Mouse (Mus musculus) liver, embryonic 14.5 days (tissue): ENCODE results near the gene Coa3.

Experiments
- CTCF ChIP-seq: IDR thresholded peaks from 2 replicates; pipeline ENCODE4 v1.5.1; 2016; ENCODE audit warnings: antibody characterized with exemption, low read depth, control low read depth
- EP300 ChIP-seq: IDR thresholded peaks from 2 replicates; pipeline ENCODE4 v1.6.1; 2016; ENCODE audit warnings: antibody characterized with exemption, low read depth

DNA sequence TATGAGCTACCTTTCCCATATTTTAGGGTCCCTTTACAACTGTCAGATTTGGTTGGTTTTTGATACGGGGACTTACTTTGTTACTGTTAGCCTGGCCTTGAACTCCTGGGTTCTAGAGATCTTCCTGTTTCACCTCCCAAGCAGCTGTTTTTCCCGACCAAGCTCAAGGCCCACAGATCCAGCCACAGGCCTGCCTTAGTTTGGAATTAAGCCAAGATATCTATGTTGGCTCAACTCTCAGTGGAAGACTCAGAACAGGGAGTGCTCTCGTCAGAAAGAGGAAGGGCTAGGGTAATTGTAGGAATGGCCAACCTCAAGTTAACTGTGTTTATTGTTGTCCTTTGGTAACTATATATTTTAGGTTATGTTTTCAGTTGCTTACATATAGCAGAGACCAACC is 33.2 kb upstream of the Coa3 start:
- TF ChIP-seq CTCF, result no peak
- TF ChIP-seq EP300, result no peak
